In the genomic region with DNA sequence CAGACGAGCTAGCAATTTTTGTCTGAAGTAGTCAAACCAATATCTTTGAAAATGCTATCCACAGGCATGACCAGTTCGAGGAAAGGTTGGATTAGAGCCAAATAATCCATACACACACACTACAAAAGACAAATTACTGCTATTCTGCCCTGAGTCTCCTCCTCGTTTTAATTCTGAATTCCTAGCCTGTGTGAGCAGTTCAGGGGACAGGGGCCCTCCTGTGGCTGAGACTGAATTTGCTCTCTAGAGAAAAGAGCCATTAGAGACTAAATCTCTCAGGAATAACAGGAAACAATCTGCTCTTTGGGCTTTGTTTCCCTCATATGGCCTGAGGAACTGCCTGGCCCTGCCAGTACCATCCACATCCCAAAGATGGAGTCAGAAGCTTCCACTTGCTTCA, we compare ENCODE assay signal across 8 mouse cellular contexts. TPM values are rescaled to one million over a fixed set of nuclear protein-coding genes. Genes with fewer than 3 reads are reported as not detected.
DNase-seq lines count a peak whose midpoint lies in the region; ATAC-seq and TF ChIP-seq lines count a peak whose summit lies in the region.

No protein-coding gene starts in this region.

- no peaks in the 10 kb centered on the region for H3K36me3 ChIP-seq in hindbrain, embryonic 14.5 days (replicated peaks; ENCODE audit: control insufficient read depth, insufficient read depth)
- H3K36me3 ChIP-seq in hindbrain, embryonic 13.5 days = no peaks in the 10 kb centered on the region
- no peaks in the 10 kb centered on the region for H3K36me3 ChIP-seq in lung, embryonic 14.5 days (ENCODE audit: insufficient read depth)

- WGBS in hindbrain, embryonic 14.5 days = 29% methylated on average over 3 of the region's 3 CpGs
- WGBS in hindbrain, embryonic 13.5 days = 41% methylated on average over 3 of the region's 3 CpGs
- 36% methylated on average over 3 of the region's 3 CpGs for WGBS in lung, embryonic 14.5 days

- peaks cover 22% of the 10 kb centered on the region for H3K4me1 ChIP-seq in hindbrain, embryonic 14.5 days (replicated peaks; ENCODE audit: control insufficient read depth, insufficient read depth, low read length)
- H3K4me1 ChIP-seq in hindbrain, embryonic 13.5 days (replicated peaks) = peaks cover 45% of the 10 kb centered on the region
- peaks cover 4% of the 10 kb centered on the region; the same call in 1 of the 2 replicates for H3K4me1 ChIP-seq in lung, embryonic 14.5 days (ENCODE audit: insufficient read depth)

- peaks cover 21% of the 10 kb centered on the region for H3K27me3 ChIP-seq in hindbrain, embryonic 14.5 days (ENCODE audit: control insufficient read depth, insufficient read depth, low read length)
- peaks cover 49% of the 10 kb centered on the region for H3K27me3 ChIP-seq in hindbrain, embryonic 13.5 days
- peaks cover 14% of the 10 kb centered on the region for H3K27me3 ChIP-seq in lung, embryonic 14.5 days (ENCODE audit: insufficient read depth, low read length)

- no peaks in the 10 kb centered on the region for H3K9me3 ChIP-seq in hindbrain, embryonic 14.5 days (ENCODE audit: control insufficient read depth, low read length)
- H3K9me3 ChIP-seq in hindbrain, embryonic 13.5 days = no peaks in the 10 kb centered on the region
- H3K9me3 ChIP-seq in lung, embryonic 14.5 days (ENCODE audit: low read depth, low read length) = no peaks in the 10 kb centered on the region

- H3K4me2 ChIP-seq in hindbrain, embryonic 14.5 days (replicated peaks) = no peak overlapping the region
- H3K4me2 ChIP-seq in hindbrain, embryonic 13.5 days = no peak overlapping the region
- no peak overlapping the region for H3K4me2 ChIP-seq in lung, embryonic 14.5 days

- ATAC-seq in hindbrain, embryonic 14.5 days (ENCODE audit: low FRiP score) = peak; percentile 25; the same call in 1 of the 2 replicates
- no peak for ATAC-seq in hindbrain, embryonic 13.5 days (ENCODE audit: low FRiP score)
- ATAC-seq in lung, embryonic 14.5 days (ENCODE audit: insufficient read depth) = no peak

- intact Hi-C loops in left cerebral cortex, postnatal 25 days (cut with DNase I) = loop anchor here (5.0 kb wide), 2 partner anchors 226 to 241 kb away; no protein-coding TSS in a partner anchor
- intact Hi-C loops in gastrocnemius, postnatal 14 days (cut with DNase I; ENCODE audit: low total_unique reads) = loop anchor here (5.0 kb wide), 2 partner anchors 44 to 226 kb away; no protein-coding TSS in a partner anchor

- H3K9ac ChIP-seq in hindbrain, embryonic 14.5 days = no peak overlapping the region; the same call in 1 of the 2 replicates
- H3K9ac ChIP-seq in hindbrain, embryonic 13.5 days = no peak overlapping the region
- H3K9ac ChIP-seq in lung, embryonic 14.5 days = no peak overlapping the region

- DNase-seq in hindbrain, embryonic 14.5 days (ENCODE audit: low spot score) = no peak
- peak; percentile 75 for DNase-seq in lung, embryonic 14.5 days
- DNase-seq in lung, postnatal 14 days = no peak
- peak; percentile 69 for DNase-seq in brain, adult 2 months (ENCODE audit: low read depth, low spot score)
- DNase-seq in left cerebral cortex, postnatal 25 days (ENCODE audit: low spot score in 2 of 2) = peak; percentile 22 to 25
- DNase-seq in cerebellum, postnatal 4 days (ENCODE audit: low spot score in 2 of 2) = no peak
- DNase-seq in gastrocnemius, postnatal 14 days = no peak

- no peak overlapping the region for H3K4me3 ChIP-seq in hindbrain, embryonic 14.5 days (replicated peaks; ENCODE audit: low read length)
- no peak overlapping the region for H3K4me3 ChIP-seq in hindbrain, embryonic 13.5 days
- H3K4me3 ChIP-seq in lung, embryonic 14.5 days (ENCODE audit: low read depth, low read length) = no peak overlapping the region

- H3K27ac ChIP-seq in hindbrain, embryonic 14.5 days = no peak overlapping the region; the same call in 1 of the 2 replicates
- H3K27ac ChIP-seq in hindbrain, embryonic 13.5 days = no peak overlapping the region
- H3K27ac ChIP-seq in lung, embryonic 14.5 days (ENCODE audit: low read depth) = no peak overlapping the region

- peak; percentile 61 for TF ChIP-seq CTCF in lung, embryonic 14.5 days (IDR thresholded peaks at IDR 0.05; ENCODE audit: low read depth)

RNA-seq across cellular contexts. Expression of gene Rftn1, which starts 3.2 kb away (rescaled TPM):
- polyA plus RNA-seq in hindbrain, embryonic 14.5 days (2014; fragmentation: Nextera tagmentation; extraction: Ambion mirVana) = 21.0 and 23.0 TPM in 2 replicates
- 14.2 and 17.0 TPM in 2 replicates for polyA plus RNA-seq in hindbrain, embryonic 13.5 days (2015; fragmentation: Nextera tagmentation; extraction: Ambion mirVana)
- polyA plus RNA-seq in lung, embryonic 14.5 days (2014; fragmentation: Nextera tagmentation; extraction: Ambion mirVana) = 17.4 and 19.0 TPM in 2 replicates
- total RNA-seq in left cerebral cortex, postnatal 25 days (2021) = 1 to 10 TPM; 7.3 to 9.2 TPM
- 10 to 100 TPM; 48.5 to 58.5 TPM for total RNA-seq in gastrocnemius, postnatal 14 days (2021)

Comparison
In these comparisons a context has a peak if more than half of its experiments do, and no peak if none do; other contexts are left out.
1. DNase-seq: peak in lung, embryonic 14.5 days (single experiment), brain, adult 2 months (single experiment) and left cerebral cortex, postnatal 25 days (2 of 2); none in hindbrain, embryonic 14.5 days (single experiment), lung, postnatal 14 days (single experiment), cerebellum, postnatal 4 days (0 of 2) and gastrocnemius, postnatal 14 days (single experiment).